Mouse (Mus musculus) lung, postnatal 0 days (tissue): ENCODE results near the gene Pbx4.

Experiments
- CTCF ChIP-seq: IDR thresholded peaks from 2 replicates; pipeline ENCODE4 v1.5.1; 2016; ENCODE audit warnings: antibody characterized with exemption, mild to moderate bottlenecking
- EP300 ChIP-seq: IDR thresholded peaks from 2 replicates; pipeline ENCODE4 v1.6.1; 2016; ENCODE audit warnings: antibody characterized with exemption, mild to moderate bottlenecking, control low read depth

- TF ChIP-seq EP300 (peak; percentile 43; the same call in 1 of the 2 replicates), CTCF (peak; percentile 75)
These were observed 69.3 kb downstream of the Pbx4 start for GRCm38 (mm10) chr8:69901484-69902162.
